Mouse (Mus musculus): ENCODE data around the gene Arhgef18.

Arhgef18 gene

GRCm38 (mm10) chr8:3397597-3397996 is 4.8 kb downstream of the Arhgef18 start:
- DNase-seq, result no peak

- DNase-seq, result no peak
Measured at GRCm38 (mm10) chr8:3400509-3400908, 7.7 kb downstream of the Arhgef18 start.

- no peak for DNase-seq
Measured at GRCm38 (mm10) chr8:3407417-3407816, 14.6 kb downstream of the Arhgef18 start.

GRCm38 (mm10) chr8:3411085-3411484 is 18.3 kb downstream of the Arhgef18 start:
- DNase-seq, result no peak

GRCm38 (mm10) chr8:3411901-3412301 is 19.1 kb downstream of the Arhgef18 start:
- DNase-seq, result no peak

GRCm38 (mm10) chr8:3412816-3413215 is 20.0 kb downstream of the Arhgef18 start:
- no peak for DNase-seq

GRCm38 (mm10) chr8:3414639-3415190 is 21.9 kb downstream of the Arhgef18 start:
- DNase-seq, result no peak

- no peak for DNase-seq
Measured at GRCm38 (mm10) chr8:3415259-3415658, 22.5 kb downstream of the Arhgef18 start.

GRCm38 (mm10) chr8:3415661-3416060 is 22.9 kb downstream of the Arhgef18 start:
- DNase-seq, result no peak

- no peak for DNase-seq
Measured at GRCm38 (mm10) chr8:3416846-3417245, 24.0 kb downstream of the Arhgef18 start.

- DNase-seq, result no peak
Measured at GRCm38 (mm10) chr8:3417455-3417854, 24.6 kb downstream of the Arhgef18 start.

- no peak for DNase-seq
Measured at GRCm38 (mm10) chr8:3418101-3418500, 25.3 kb downstream of the Arhgef18 start.

- DNase-seq, result no peak
Measured at GRCm38 (mm10) chr8:3420105-3420706, 27.4 kb downstream of the Arhgef18 start.

GRCm38 (mm10) chr8:3421507-3421906 is 28.7 kb downstream of the Arhgef18 start:
- DNase-seq, result no peak

GRCm38 (mm10) chr8:3425217-3425616 is 32.4 kb downstream of the Arhgef18 start:
- no peak for DNase-seq

- no peak for DNase-seq
Measured at GRCm38 (mm10) chr8:3426211-3426610, 33.4 kb downstream of the Arhgef18 start.

- DNase-seq, result no peak
Measured at GRCm38 (mm10) chr8:3428426-3428825, 35.6 kb downstream of the Arhgef18 start.

GRCm38 (mm10) chr8:3429966-3430365 is 37.2 kb downstream of the Arhgef18 start:
- no peak for DNase-seq

GRCm38 (mm10) chr8:3431113-3431512 is 38.3 kb downstream of the Arhgef18 start:
- DNase-seq, result no peak

- DNase-seq, result no peak
Measured at GRCm38 (mm10) chr8:3436492-3436891, 43.7 kb downstream of the Arhgef18 start.

GRCm38 (mm10) chr8:3439510-3439909 is 46.7 kb downstream of the Arhgef18 start:
- DNase-seq, result no peak

- no peak for DNase-seq
Measured at GRCm38 (mm10) chr8:3449226-3449625, 56.4 kb downstream of the Arhgef18 start.

- DNase-seq, result peak; percentile 70
Measured at GRCm38 (mm10) chr8:3450670-3451069, 57.9 kb downstream of the Arhgef18 start.

GRCm38 (mm10) chr8:3451992-3452391 is 59.2 kb downstream of the Arhgef18 start:
- DNase-seq, result no peak

GRCm38 (mm10) chr8:3463248-3463647 is 70.4 kb downstream of the Arhgef18 start:
- no peak for DNase-seq
